Mouse (Mus musculus): Measurements from ENCODE around the gene Nrd1. TPM values are rescaled to one million over a fixed set of nuclear protein-coding genes. Genes with fewer than 3 reads are reported as not detected.

The Nrd1 gene
- polyA plus RNA-seq, 1 experiment from 2014 or later = 57.2 TPM

- no peaks in the 10 kb centered on the region for H3K9me3 ChIP-seq (ENCODE audit: control insufficient read depth, low read length)
- no peak for ATAC-seq (ENCODE audit: low FRiP score, low TSS enrichment)
- H3K27me3 ChIP-seq (ENCODE audit: control insufficient read depth, insufficient read depth, low read length) = no peaks in the 10 kb centered on the region
- H3K36me3 ChIP-seq (ENCODE audit: control insufficient read depth, insufficient read depth, low read length) = no peaks in the 10 kb centered on the region
- WGBS = 83% methylated on average over 6 of the region's 6 CpGs
- H3K9ac ChIP-seq (ENCODE audit: low read depth, low read length) = no peak overlapping the region
- no peak overlapping the region for H3K27ac ChIP-seq (ENCODE audit: low read depth, low read length)
- H3K4me2 ChIP-seq (replicated peaks; ENCODE audit: low read depth, low read length) = no peak overlapping the region
- no peak overlapping the region for H3K4me3 ChIP-seq (ENCODE audit: low read length)
- H3K4me1 ChIP-seq (ENCODE audit: control insufficient read depth, insufficient read depth, low read length) = no peaks in the 10 kb centered on the region
Observed at GRCm38 (mm10) chr4:109109012-109109411, 108.6 kb downstream of the Nrd1 start.

- Histone ChIP-seq H3K9ac (ENCODE audit: low read depth, low read length) (no peak overlapping the region), H3K36me3 (ENCODE audit: control insufficient read depth, insufficient read depth, low read length) (no peaks in the 10 kb centered on the region), H3K4me3 (ENCODE audit: low read length) (no peak overlapping the region), H3K27me3 (ENCODE audit: control insufficient read depth, insufficient read depth, low read length) (no peaks in the 10 kb centered on the region), H3K4me2 (replicated peaks; ENCODE audit: low read depth, low read length) (no peak overlapping the region), H3K4me1 (ENCODE audit: control insufficient read depth, insufficient read depth, low read length) (no peaks in the 10 kb centered on the region), H3K27ac (ENCODE audit: low read depth, low read length) (no peak overlapping the region), H3K9me3 (ENCODE audit: control insufficient read depth, low read length) (no peaks in the 10 kb centered on the region)
- 92% methylated on average over 10 of the region's 10 CpGs for WGBS
- no peak for ATAC-seq (ENCODE audit: low FRiP score, low TSS enrichment)
Observed at GRCm38 (mm10) chr4:109109686-109110085, 109.2 kb downstream of the Nrd1 start.

DNA sequence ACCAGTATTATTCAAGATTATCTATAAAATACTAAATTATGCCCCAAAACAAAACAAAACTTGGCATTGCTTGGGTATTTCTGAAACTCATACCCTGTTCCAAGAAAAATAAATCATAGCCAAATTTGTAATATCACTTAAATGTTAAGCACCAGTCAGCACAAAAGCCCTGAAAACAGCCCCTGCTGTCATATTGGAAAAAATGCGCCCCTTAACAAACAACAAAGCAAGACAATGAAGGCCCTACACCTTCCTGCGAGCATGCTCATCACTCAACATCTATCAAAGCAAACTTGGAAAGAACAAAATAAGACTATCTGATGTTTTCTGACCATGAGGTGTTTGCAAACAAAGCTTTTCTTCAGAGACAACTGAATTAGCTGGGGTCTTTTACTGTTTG, 110.5 kb downstream of the Nrd1 start:
- Histone ChIP-seq H3K9ac (ENCODE audit: low read depth, low read length) (no peak overlapping the region), H3K4me3 (ENCODE audit: low read length) (no peak overlapping the region), H3K9me3 (ENCODE audit: control insufficient read depth, low read length) (no peaks in the 10 kb centered on the region), H3K4me2 (replicated peaks; ENCODE audit: low read depth, low read length) (no peak overlapping the region), H3K36me3 (ENCODE audit: control insufficient read depth, insufficient read depth, low read length) (no peaks in the 10 kb centered on the region), H3K27me3 (ENCODE audit: control insufficient read depth, insufficient read depth, low read length) (no peaks in the 10 kb centered on the region), H3K4me1 (ENCODE audit: control insufficient read depth, insufficient read depth, low read length) (0 out of 2 replicates have a peak, but pooled peaks cover 2% of the 10 kb centered on the region), H3K27ac (ENCODE audit: low read depth, low read length) (no peak overlapping the region)
- WGBS = 91% methylated on average over 2 of the region's 2 CpGs
- ATAC-seq (ENCODE audit: low FRiP score, low TSS enrichment) = no peak

MicroRNAs within 50 kb of the gene (microRNA counts, 519-probe panel; counts per million panel counts)
- not detected for microRNA mmu-miR-761

Small RNA genes within 50 kb of the gene (microRNA-seq; reads per million reads assigned to microRNA genes)
- gene Mir761 = not detected

Other genes with a start within 250 kb of the Nrd1 start
- gene Zfyve9, start 219.9 kb upstream of the Nrd1 start, polyA plus RNA-seq (2014; fragmentation: Nextera tagmentation; extraction: Ambion mirVana) = 7.2 and 7.5 TPM in 2 replicates
- 199 and 224 TPM in 2 replicates for gene Btf3l4, start 167.0 kb upstream of the Nrd1 start, polyA plus RNA-seq (2014; fragmentation: Nextera tagmentation; extraction: Ambion mirVana)
- gene Txndc12, start 166.1 kb upstream of the Nrd1 start, polyA plus RNA-seq (2014; fragmentation: Nextera tagmentation; extraction: Ambion mirVana) = 112 and 117 TPM in 2 replicates
- 66.3 and 68.7 TPM in 2 replicates for gene Kti12, start 152.9 kb upstream of the Nrd1 start, polyA plus RNA-seq (2014; fragmentation: Nextera tagmentation; extraction: Ambion mirVana)
- 0.76 and 1.5 TPM in 2 replicates for gene A730015C16Rik, start 152.0 kb upstream of the Nrd1 start, polyA plus RNA-seq (2014; fragmentation: Nextera tagmentation; extraction: Ambion mirVana)
- gene Rab3b, start 121.6 kb upstream of the Nrd1 start, polyA plus RNA-seq (2014; fragmentation: Nextera tagmentation; extraction: Ambion mirVana) = 16.0 and 16.6 TPM in 2 replicates
- gene Osbpl9, start 201.6 kb downstream of the Nrd1 start, polyA plus RNA-seq (2014; fragmentation: Nextera tagmentation; extraction: Ambion mirVana) = 48.5 and 61.1 TPM in 2 replicates
- gene Calr4, start 233.8 kb downstream of the Nrd1 start, polyA plus RNA-seq (2014; fragmentation: Nextera tagmentation; extraction: Ambion mirVana) = 0.45 and 0.60 TPM in 2 replicates